Mouse (Mus musculus) liver, adult 2 months (tissue): ENCODE data around the gene Galntl6.

Experiments used
- CTCF ChIP-seq: fragments of 200-500 bp; IDR thresholded peaks from 2 replicates; pipeline ENCODE4 v1.5.1; 2011; ENCODE audit warnings: low read depth, low read length, control low read depth
- POLR2A ChIP-seq: fragments of 200-500 bp; IDR thresholded peaks from 2 replicates; pipeline ENCODE4 v1.6.1; 2011; ENCODE audit warnings: low read length, control low read depth; ENCODE audit not compliant: insufficient read depth; ENCODE audit errors: extremely low read depth

GRCm38 (mm10) chr8:58911677-58912076 lies 763 bp downstream of the Galntl6 start, which contains the start of gene BC030500:
- TF ChIP-seq POLR2A (no peak), CTCF (no peak)
